Mouse (Mus musculus): ENCODE measurements around the gene Pitpnm3. TPM values are rescaled to one million over a fixed set of nuclear protein-coding genes. Genes with fewer than 3 reads are reported as not detected.

Pitpnm3 gene
- polyA plus RNA-seq, 1 experiment from 2014 or later, result 1.4 TPM

DNA sequence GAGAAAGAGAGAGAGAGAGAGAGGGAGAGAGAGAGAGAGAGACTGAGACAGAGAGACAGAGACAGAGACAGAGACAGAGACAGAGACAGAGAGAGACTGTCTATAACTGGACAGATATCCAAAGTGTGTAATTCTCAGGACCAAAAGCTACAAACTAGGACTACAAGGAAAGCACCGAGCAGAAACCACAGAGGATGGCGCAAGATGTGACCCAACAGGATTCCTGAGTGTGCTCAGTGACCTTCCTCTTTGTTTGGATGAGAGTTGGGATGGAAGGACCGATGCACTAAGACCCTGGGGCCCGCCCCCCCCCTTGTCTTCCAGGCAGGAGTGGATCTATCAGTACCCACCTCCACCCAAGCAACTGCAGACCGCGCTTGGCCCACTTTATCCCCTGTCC, 130.0 kb downstream of the Pitpnm3 start:
- DNase-seq (ENCODE audit: low spot score) (no peak), ATAC-seq (replicated peaks; ENCODE audit: low FRiP score, low TSS enrichment, low read depth) (no peak)
- Histone ChIP-seq H3K27me3 (replicated peaks; ENCODE audit: control insufficient read depth, insufficient read depth, low read length) (no peaks in the 10 kb centered on the region), H3K27ac (ENCODE audit: low read depth) (no peak overlapping the region), H3K4me1 (replicated peaks; ENCODE audit: control insufficient read depth, insufficient read depth, low read length) (peaks cover 4% of the 10 kb centered on the region; the same call in 1 of the 2 replicates), H3K36me3 (ENCODE audit: control insufficient read depth, insufficient read depth, low read length) (no peaks in the 10 kb centered on the region), H3K9me3 (ENCODE audit: control insufficient read depth, low read length) (no peaks in the 10 kb centered on the region), H3K4me2 (ENCODE audit: low read length) (no peak overlapping the region), H3K9ac (ENCODE audit: low read length) (no peak overlapping the region), H3K4me3 (ENCODE audit: low read depth, low read length) (no peak overlapping the region)
- 90% methylated on average over 6 of the region's 6 CpGs for WGBS

DNA sequence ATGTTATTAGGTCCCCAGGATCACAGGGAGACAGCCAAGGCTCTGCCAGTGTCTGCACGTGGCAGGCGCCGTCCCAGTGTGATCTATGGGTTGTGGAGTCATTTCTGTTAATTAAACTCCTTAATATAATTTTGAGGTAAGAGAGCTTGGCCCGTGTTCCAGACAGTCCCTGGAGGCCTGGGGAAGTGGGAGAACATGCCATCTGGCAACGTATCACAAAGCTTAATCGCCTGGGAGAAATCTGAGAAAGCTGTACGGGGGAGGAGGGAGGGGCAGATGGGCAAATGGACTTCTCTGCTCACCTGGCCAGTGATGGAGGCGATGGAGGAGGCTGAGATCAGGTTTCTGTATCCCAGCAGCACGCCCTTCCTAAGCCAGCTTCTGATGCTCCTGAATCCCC, 132.4 kb downstream of the Pitpnm3 start:
- Histone ChIP-seq H3K27me3 (replicated peaks; ENCODE audit: control insufficient read depth, insufficient read depth, low read length) (no peaks in the 10 kb centered on the region), H3K9ac (ENCODE audit: low read length) (no peak overlapping the region), H3K36me3 (ENCODE audit: control insufficient read depth, insufficient read depth, low read length) (no peaks in the 10 kb centered on the region), H3K9me3 (ENCODE audit: control insufficient read depth, low read length) (no peaks in the 10 kb centered on the region), H3K4me2 (ENCODE audit: low read length) (no peak overlapping the region), H3K27ac (ENCODE audit: low read depth) (no peak overlapping the region), H3K4me3 (ENCODE audit: low read depth, low read length) (no peak overlapping the region), H3K4me1 (replicated peaks; ENCODE audit: control insufficient read depth, insufficient read depth, low read length) (no peaks in the 10 kb centered on the region)
- 51% methylated on average over 9 of the region's 9 CpGs for WGBS
- DNase-seq (ENCODE audit: low spot score), result no peak
- ATAC-seq (replicated peaks; ENCODE audit: low FRiP score, low TSS enrichment, low read depth), result no peak

GRCm38 (mm10) chr11:72002138-72002853, 133.3 kb downstream of the Pitpnm3 start:
- Histone ChIP-seq H3K9ac (ENCODE audit: low read length) (no peak overlapping the region), H3K27ac (ENCODE audit: low read depth) (no peak overlapping the region), H3K36me3 (ENCODE audit: control insufficient read depth, insufficient read depth, low read length) (no peaks in the 10 kb centered on the region), H3K9me3 (ENCODE audit: control insufficient read depth, low read length) (no peaks in the 10 kb centered on the region), H3K4me2 (ENCODE audit: low read length) (no peak overlapping the region), H3K4me1 (replicated peaks; ENCODE audit: control insufficient read depth, insufficient read depth, low read length) (no peaks in the 10 kb centered on the region), H3K4me3 (ENCODE audit: low read depth, low read length) (no peak overlapping the region), H3K27me3 (replicated peaks; ENCODE audit: control insufficient read depth, insufficient read depth, low read length) (no peaks in the 10 kb centered on the region)
- DNase-seq (ENCODE audit: low spot score) (no peak), ATAC-seq (replicated peaks; ENCODE audit: low FRiP score, low TSS enrichment, low read depth) (no peak)
- WGBS, result 50% methylated on average over 13 of the region's 13 CpGs

DNA sequence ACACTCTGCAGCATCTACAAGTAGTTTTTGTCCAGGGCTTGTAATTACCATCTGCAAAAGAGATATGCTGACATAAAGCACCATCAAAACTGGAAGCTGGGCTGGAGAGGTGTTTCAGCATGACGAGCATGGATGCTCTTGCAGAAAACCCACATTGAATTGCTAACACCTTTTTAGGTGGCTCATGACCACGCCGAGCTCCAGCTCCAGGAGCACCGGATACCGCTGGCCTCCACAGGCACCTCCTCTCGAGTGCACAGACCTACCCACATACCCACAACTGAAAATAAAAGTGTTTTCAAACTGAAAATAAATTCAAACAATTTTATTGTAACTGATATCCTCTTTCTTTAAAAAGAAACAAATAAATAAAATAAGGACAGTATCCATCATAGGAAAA, 135.4 kb downstream of the Pitpnm3 start:
- 88% methylated on average over 6 of the region's 6 CpGs for WGBS
- ATAC-seq (replicated peaks; ENCODE audit: low FRiP score, low TSS enrichment, low read depth) (no peak), DNase-seq (ENCODE audit: low spot score) (no peak)
- Histone ChIP-seq H3K4me2 (ENCODE audit: low read length) (no peak overlapping the region), H3K27ac (ENCODE audit: low read depth) (no peak overlapping the region), H3K36me3 (ENCODE audit: control insufficient read depth, insufficient read depth, low read length) (no peaks in the 10 kb centered on the region), H3K4me3 (ENCODE audit: low read depth, low read length) (no peak overlapping the region), H3K9me3 (ENCODE audit: control insufficient read depth, low read length) (no peaks in the 10 kb centered on the region), H3K9ac (ENCODE audit: low read length) (no peak overlapping the region), H3K4me1 (replicated peaks; ENCODE audit: control insufficient read depth, insufficient read depth, low read length) (peaks cover 5% of the 10 kb centered on the region; the same call in 1 of the 2 replicates), H3K27me3 (replicated peaks; ENCODE audit: control insufficient read depth, insufficient read depth, low read length) (no peaks in the 10 kb centered on the region)

Other genes with a start within 250 kb of the Pitpnm3 start
- gene Aipl1, start 98.3 kb downstream of the Pitpnm3 start, polyA plus RNA-seq (2014; fragmentation: Nextera tagmentation; extraction: Ambion mirVana), result 0.27 and 0.30 TPM in 2 replicates
- 107 and 113 TPM in 2 replicates for gene Pimreg, start 93.7 kb downstream of the Pitpnm3 start, polyA plus RNA-seq (2014; fragmentation: Nextera tagmentation; extraction: Ambion mirVana)
- gene Gm43951, start 71.1 kb upstream of the Pitpnm3 start, polyA plus RNA-seq (2014; fragmentation: Nextera tagmentation; extraction: Ambion mirVana), result 0.08 and 0.09 TPM in 2 replicates
- 11.0 and 13.9 TPM in 2 replicates for gene 4933427D14Rik, start 71.7 kb upstream of the Pitpnm3 start, polyA plus RNA-seq (2014; fragmentation: Nextera tagmentation; extraction: Ambion mirVana)
- gene Txndc17, start 71.8 kb upstream of the Pitpnm3 start, polyA plus RNA-seq (2014; fragmentation: Nextera tagmentation; extraction: Ambion mirVana), result 256 and 268 TPM in 2 replicates
- 37.3 and 38.0 TPM in 2 replicates for gene Med31, start 79.8 kb upstream of the Pitpnm3 start, polyA plus RNA-seq (2014; fragmentation: Nextera tagmentation; extraction: Ambion mirVana)
- gene Slc13a5, start 131.4 kb upstream of the Pitpnm3 start, polyA plus RNA-seq (2014; fragmentation: Nextera tagmentation; extraction: Ambion mirVana), result 0.24 and 0.47 TPM in 2 replicates
- gene Xaf1, start 165.9 kb upstream of the Pitpnm3 start, polyA plus RNA-seq (2014; fragmentation: Nextera tagmentation; extraction: Ambion mirVana), result 3.0 and 3.4 TPM in 2 replicates
- gene Fbxo39, start 178.7 kb upstream of the Pitpnm3 start, polyA plus RNA-seq (2014; fragmentation: Nextera tagmentation; extraction: Ambion mirVana), result not detected in 2 replicates
- 0.58 and 0.81 TPM in 2 replicates for gene Tekt1, start 226.7 kb upstream of the Pitpnm3 start, polyA plus RNA-seq (2014; fragmentation: Nextera tagmentation; extraction: Ambion mirVana)

Data from intestine, embryonic 14.5 days (tissue).